Mouse (Mus musculus): Measurements from ENCODE around the gene Actn4. TPM values are rescaled to one million over a fixed set of nuclear protein-coding genes. Genes with fewer than 3 reads are reported as not detected.

Actn4 gene
- polyA plus RNA-seq, 1 experiment: 66.0 TPM

DNA sequence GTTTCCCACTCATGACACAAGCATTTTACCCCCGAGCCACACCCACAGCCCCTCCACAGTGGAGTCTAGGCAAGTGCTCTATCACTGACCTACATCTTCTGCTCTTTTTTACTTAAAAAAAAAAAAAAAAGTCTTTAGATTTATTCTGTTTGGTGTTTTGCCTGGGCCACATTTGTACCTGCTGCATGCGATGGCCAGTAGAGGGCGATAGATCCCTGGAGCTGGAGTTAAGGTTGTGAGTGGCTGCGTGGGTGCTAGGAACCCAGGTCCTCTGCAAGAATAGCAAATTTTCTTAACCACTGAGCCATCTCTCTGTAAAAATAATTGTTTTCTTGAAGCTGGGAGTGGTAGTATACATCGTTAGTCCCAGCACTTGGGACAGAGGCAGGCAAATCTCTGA, 29.5 kb upstream of the Actn4 start:
- WGBS: 90% methylated on average over 5 of the region's 5 CpGs
- H3K27ac ChIP-seq (ENCODE audit: control insufficient read depth, insufficient read depth, low read depth, low read length, poor library complexity): no peak overlapping the region
- H3K4me3 ChIP-seq (replicated peaks; ENCODE audit: control insufficient read depth, low read depth, low read length): no peak overlapping the region
- no peak for TF ChIP-seq POLR2A (IDR thresholded peaks at IDR 0.05; ENCODE audit: borderline replicate concordance, control insufficient read depth, low read depth, low read length)
- peak; percentile 77 for TF ChIP-seq CTCF (IDR thresholded peaks at IDR 0.05; ENCODE audit: control insufficient read depth, insufficient read depth, low read length)
- H3K4me1 ChIP-seq (ENCODE audit: control insufficient read depth, insufficient read depth, low read length): no peaks in the 10 kb centered on the region

DNA sequence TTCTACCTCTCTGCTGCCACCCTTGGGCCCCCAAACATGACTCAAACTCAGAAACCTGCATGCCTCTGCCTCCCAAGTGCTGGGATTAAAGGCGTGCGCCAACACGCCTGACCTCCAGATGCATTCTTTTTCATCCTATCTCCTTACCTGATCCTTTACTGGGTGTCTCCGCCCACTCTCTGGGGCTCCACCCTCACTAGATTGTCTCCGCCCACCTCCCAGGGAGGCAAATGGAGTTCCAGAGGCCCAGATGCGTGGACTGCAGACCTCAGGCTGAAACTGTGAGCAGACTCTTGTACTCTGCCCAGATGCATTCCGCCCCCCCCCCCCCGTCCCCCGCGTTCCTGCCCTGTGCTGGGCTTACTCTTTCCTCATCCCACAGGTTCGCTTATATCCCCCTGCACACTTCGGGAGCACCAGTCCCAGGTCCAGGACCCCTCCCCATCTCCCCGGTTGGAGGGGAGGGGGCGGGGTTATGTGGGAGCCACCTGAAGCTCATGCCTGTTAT, 28.7 kb upstream of the Actn4 start:
- 85% methylated on average over 14 of the region's 14 CpGs for WGBS
- TF ChIP-seq CTCF (IDR thresholded peaks at IDR 0.05; ENCODE audit: control insufficient read depth, insufficient read depth, low read length) (no peak), POLR2A (IDR thresholded peaks at IDR 0.05; ENCODE audit: borderline replicate concordance, control insufficient read depth, low read depth, low read length) (no peak)
- H3K4me3 ChIP-seq (replicated peaks; ENCODE audit: control insufficient read depth, low read depth, low read length): no peak overlapping the region
- no peak overlapping the region for H3K27ac ChIP-seq (ENCODE audit: control insufficient read depth, insufficient read depth, low read depth, low read length, poor library complexity)
- H3K4me1 ChIP-seq (ENCODE audit: control insufficient read depth, insufficient read depth, low read length): no peaks in the 10 kb centered on the region

DNA sequence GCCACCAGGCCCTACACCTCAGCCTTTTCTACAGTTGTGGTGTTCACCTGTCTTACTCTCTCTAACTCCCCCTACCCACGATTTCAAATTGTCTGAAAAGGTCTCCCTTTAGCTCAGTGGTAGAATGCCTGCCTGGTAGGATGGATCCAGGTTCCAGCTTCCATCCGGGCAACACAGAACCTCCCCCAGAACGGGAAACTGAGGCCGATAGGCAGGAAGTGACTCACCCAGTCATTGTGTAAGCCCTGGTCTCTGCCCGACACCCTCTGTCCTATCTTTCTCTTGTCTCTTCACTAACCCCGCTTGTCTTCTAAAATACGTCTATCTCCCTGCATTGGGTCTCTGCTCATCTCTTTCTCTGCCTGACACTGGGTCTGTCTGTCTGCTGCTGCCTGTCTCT, 23.1 kb upstream of the Actn4 start:
- Histone ChIP-seq H3K4me3 (replicated peaks; ENCODE audit: control insufficient read depth, low read depth, low read length) (no peak overlapping the region), H3K4me1 (ENCODE audit: control insufficient read depth, insufficient read depth, low read length) (peaks cover 2% of the 10 kb centered on the region; the same call in 1 of the 2 replicates), H3K27ac (ENCODE audit: control insufficient read depth, insufficient read depth, low read depth, low read length, poor library complexity) (no peak overlapping the region)
- TF ChIP-seq POLR2A (IDR thresholded peaks at IDR 0.05; ENCODE audit: borderline replicate concordance, control insufficient read depth, low read depth, low read length) (no peak), CTCF (IDR thresholded peaks at IDR 0.05; ENCODE audit: control insufficient read depth, insufficient read depth, low read length) (no peak)
- 43% methylated on average over 7 of the region's 7 CpGs for WGBS

DNA sequence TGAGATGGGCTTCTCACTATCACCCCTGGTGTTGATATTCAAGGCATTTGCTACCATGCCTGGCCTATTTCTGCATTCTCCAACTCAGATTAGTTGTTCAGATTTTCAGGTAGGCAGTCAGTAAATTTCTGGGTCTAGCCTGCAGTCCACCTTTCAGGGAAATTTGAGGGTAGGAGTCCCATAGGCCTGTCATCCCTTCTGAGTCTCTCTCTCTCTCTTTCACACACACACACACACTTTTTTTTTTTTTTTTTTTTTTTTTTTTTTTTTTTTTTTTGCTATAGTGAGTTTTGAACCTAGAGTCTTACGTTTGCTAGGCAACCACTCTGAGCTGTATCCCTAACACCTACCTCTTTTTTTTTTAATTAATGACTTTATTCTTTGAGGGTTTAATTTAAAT, 22.3 kb upstream of the Actn4 start:
- WGBS: 86% methylated on average over 1 of the region's 1 CpGs
- H3K4me1 ChIP-seq (ENCODE audit: control insufficient read depth, insufficient read depth, low read length): peaks cover 2% of the 10 kb centered on the region; the same call in 1 of the 2 replicates
- no peak overlapping the region for H3K27ac ChIP-seq (ENCODE audit: control insufficient read depth, insufficient read depth, low read depth, low read length, poor library complexity)
- TF ChIP-seq POLR2A (IDR thresholded peaks at IDR 0.05; ENCODE audit: borderline replicate concordance, control insufficient read depth, low read depth, low read length) (no peak), CTCF (IDR thresholded peaks at IDR 0.05; ENCODE audit: control insufficient read depth, insufficient read depth, low read length) (no peak)
- no peak overlapping the region for H3K4me3 ChIP-seq (replicated peaks; ENCODE audit: control insufficient read depth, low read depth, low read length)

DNA sequence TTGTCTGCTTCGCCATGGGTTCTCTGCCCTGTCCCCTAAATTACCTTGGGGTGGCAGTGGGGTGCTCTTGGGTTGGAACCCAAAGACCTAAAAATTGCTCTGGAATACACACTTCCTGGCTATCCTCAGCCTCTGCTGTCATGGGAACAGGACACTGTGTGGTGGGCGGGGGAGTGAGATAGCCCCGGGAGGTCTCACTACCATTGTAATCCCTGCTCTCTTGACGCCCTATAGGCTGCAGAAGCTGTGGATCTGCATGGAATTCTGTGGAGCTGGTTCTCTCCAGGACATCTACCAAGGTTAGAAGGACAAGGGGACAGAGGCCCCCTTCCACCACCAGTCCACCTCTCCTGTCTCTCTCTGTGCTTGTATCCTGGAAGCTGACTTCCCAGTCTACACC, 21.7 kb upstream of the Actn4 start:
- H3K4me1 ChIP-seq (ENCODE audit: control insufficient read depth, insufficient read depth, low read length): peaks cover 2% of the 10 kb centered on the region; the same call in 1 of the 2 replicates
- H3K4me3 ChIP-seq (replicated peaks; ENCODE audit: control insufficient read depth, low read depth, low read length): no peak overlapping the region
- H3K27ac ChIP-seq (ENCODE audit: control insufficient read depth, insufficient read depth, low read depth, low read length, poor library complexity): no peak overlapping the region
- TF ChIP-seq CTCF (IDR thresholded peaks at IDR 0.05; ENCODE audit: control insufficient read depth, insufficient read depth, low read length): no peak
- TF ChIP-seq POLR2A (IDR thresholded peaks at IDR 0.05; ENCODE audit: borderline replicate concordance, control insufficient read depth, low read depth, low read length): no peak
- WGBS: 68% methylated on average over 4 of the region's 4 CpGs

DNA sequence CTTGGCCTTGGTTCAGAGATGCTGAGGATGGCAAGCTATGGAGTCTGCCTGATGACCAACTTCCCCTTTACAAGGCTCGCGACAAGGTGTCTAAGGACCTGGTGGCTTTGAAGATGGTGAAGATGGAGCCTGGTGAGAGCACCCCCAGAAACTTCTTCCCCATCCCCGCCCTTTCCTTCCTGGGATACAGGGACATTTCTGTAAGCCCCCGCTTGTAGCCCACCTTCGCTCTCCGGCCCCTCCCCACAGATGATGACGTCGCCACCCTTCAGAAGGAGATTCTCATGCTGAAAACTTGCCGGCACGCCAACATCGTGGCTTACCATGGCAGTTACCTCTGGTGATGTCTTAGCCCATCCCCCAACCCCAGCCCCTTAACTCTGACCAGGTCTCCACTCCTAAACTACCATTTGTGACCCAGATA, 21.0 kb upstream of the Actn4 start:
- peak overlapping the region; percentile 88 for H3K27ac ChIP-seq (ENCODE audit: control insufficient read depth, insufficient read depth, low read depth, low read length, poor library complexity)
- under 1% methylated on average over 11 of the region's 11 CpGs for WGBS
- H3K4me1 ChIP-seq (ENCODE audit: control insufficient read depth, insufficient read depth, low read length): peaks cover 2% of the 10 kb centered on the region; the same call in 1 of the 2 replicates
- H3K4me3 ChIP-seq (replicated peaks; ENCODE audit: control insufficient read depth, low read depth, low read length): peak overlapping the region; percentile 83
- TF ChIP-seq POLR2A (IDR thresholded peaks at IDR 0.05; ENCODE audit: borderline replicate concordance, control insufficient read depth, low read depth, low read length): no peak
- no peak for TF ChIP-seq CTCF (IDR thresholded peaks at IDR 0.05; ENCODE audit: control insufficient read depth, insufficient read depth, low read length)

DNA sequence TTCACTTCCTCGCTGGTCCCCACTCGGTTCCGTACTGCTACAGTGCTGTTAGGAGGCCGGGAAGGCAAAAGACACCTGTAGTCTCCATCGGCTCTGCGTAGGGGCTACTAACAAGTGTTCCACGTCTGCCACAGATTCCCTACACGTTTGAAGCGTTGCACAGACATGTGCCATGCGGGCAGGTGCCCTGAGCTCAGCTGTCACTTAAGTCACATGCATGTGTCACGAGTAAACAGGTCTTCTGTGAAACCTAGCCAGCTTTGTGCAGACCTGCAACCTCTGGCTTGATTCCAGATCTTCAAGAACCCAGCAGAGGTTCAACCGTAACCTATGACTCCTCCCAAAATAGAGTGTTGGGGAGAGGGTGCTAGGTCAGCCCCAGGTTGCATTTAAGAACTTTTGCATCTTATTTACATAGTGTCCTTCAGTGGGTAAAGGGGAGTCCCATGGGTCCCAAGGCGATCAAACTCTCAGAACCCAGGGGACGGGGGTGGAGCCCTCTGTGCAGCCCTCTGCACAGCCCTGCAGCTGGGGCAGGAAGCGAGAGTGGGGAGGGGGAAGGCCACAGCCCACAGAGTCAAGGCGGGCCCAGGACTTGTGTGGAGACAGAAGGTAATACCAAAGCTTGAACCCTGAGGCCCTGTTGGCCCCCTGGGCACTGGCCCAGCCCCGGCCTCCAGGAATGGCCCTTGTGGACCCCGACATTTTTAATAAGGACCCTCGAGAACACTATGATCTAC, 20.3 kb upstream of the Actn4 start:
- Histone ChIP-seq H3K4me3 (replicated peaks; ENCODE audit: control insufficient read depth, low read depth, low read length) (peak overlapping the region; percentile 83), H3K4me1 (ENCODE audit: control insufficient read depth, insufficient read depth, low read length) (peaks cover 2% of the 10 kb centered on the region; the same call in 1 of the 2 replicates), H3K27ac (ENCODE audit: control insufficient read depth, insufficient read depth, low read depth, low read length, poor library complexity) (peak overlapping the region; percentile 88)
- under 1% methylated on average over 19 of the region's 19 CpGs for WGBS
- TF ChIP-seq POLR2A (IDR thresholded peaks at IDR 0.05; ENCODE audit: borderline replicate concordance, control insufficient read depth, low read depth, low read length) (peak; percentile 70; the same call in 1 of the 2 replicates), CTCF (IDR thresholded peaks at IDR 0.05; ENCODE audit: control insufficient read depth, insufficient read depth, low read length) (no peak)

DNA sequence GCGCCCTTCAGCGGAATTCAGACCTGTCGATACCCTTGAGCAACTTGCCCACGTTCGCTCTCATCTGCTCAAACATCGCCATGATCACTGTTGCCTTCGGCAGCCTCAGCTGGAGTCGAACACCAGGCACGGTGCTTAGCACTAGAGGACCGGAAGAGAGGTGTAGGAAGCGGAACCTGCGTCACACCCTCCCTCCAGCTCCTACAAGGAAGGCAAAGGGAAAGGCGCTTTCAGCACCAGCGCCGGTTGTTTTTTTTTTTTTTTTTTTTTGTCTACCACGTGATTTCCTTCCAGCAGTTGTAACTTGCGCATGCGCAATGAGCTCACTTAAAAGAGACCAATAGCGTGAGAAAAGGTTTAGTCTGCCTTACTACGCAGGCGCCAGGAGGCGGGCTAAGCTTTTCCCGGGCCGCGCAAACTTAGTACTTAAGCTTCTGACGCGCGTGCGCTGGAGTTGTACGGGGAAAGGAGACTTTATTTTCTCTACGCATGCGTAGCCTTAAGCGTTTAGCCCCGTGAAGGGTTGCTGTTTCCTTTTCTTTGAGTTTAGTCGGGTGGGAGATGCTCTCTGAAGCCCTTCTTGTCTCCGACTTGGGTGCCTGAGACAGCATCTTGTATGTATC, 19.6 kb upstream of the Actn4 start, which contains the start of the genes Eif3k and Map4k1:
Eif3k (minus strand) TSS at position 214 of the 623 bp plus-strand sequence.
Map4k1 (plus strand) TSS at position 400 of the 623 bp plus-strand sequence.
- TF ChIP-seq CTCF (IDR thresholded peaks at IDR 0.05; ENCODE audit: control insufficient read depth, insufficient read depth, low read length): no peak
- TF ChIP-seq POLR2A (IDR thresholded peaks at IDR 0.05; ENCODE audit: borderline replicate concordance, control insufficient read depth, low read depth, low read length): peak; percentile 49
- Histone ChIP-seq H3K4me3 (replicated peaks; ENCODE audit: control insufficient read depth, low read depth, low read length) (peak within 1 kb of the TSS; percentile 85), H3K27ac (ENCODE audit: control insufficient read depth, insufficient read depth, low read depth, low read length, poor library complexity) (peak within 1 kb of the TSS; percentile 88), H3K4me1 (ENCODE audit: control insufficient read depth, insufficient read depth, low read length) (peaks cover 2% of the 10 kb centered on the region; the same call in 1 of the 2 replicates)
- under 1% methylated on average over 36 of the region's 36 CpGs for WGBS
